Mouse (Mus musculus) heart, embryonic 10.5 days (tissue): ENCODE measurements around the gene Tnfaip1. TPM values are rescaled to one million over a fixed set of nuclear protein-coding genes. Genes with fewer than 3 reads are reported as not detected.
"Not testable (repeated sequence)": the region's sequence is repeated elsewhere in the genome, so short reads cannot be mapped to it uniquely, and the experiment has no call there.

Experiments used
- DNase-seq: peaks from one replicate; pipeline ENCODE4 v3.0.0-alpha.2; 2017; ENCODE audit warnings: low spot score
- H3K27ac ChIP-seq: fragments of 300-500 bp; sonication (generic); 2 replicates; pipeline ENCODE4 v1.5.1; 2016; ENCODE audit warnings: mild to moderate bottlenecking
- H3K27me3 ChIP-seq: fragments of 300-500 bp; sonication (generic); 2 replicates; pipeline ENCODE4 v1.6.1; 2016; ENCODE audit warnings: mild to moderate bottlenecking; ENCODE audit not compliant: poor library complexity, insufficient read depth, severe bottlenecking
- H3K36me3 ChIP-seq: fragments of 300-500 bp; sonication (generic); 2 replicates; pipeline ENCODE4 v1.6.1; 2016; ENCODE audit warnings: mild to moderate bottlenecking, moderate library complexity
- H3K4me1 ChIP-seq: fragments of 300-500 bp; sonication (generic); 2 replicates; pipeline ENCODE4 v1.6.1; 2016; ENCODE audit warnings: mild to moderate bottlenecking
- H3K4me3 ChIP-seq: fragments of 300-500 bp; sonication (generic); 2 replicates; pipeline ENCODE4 v1.5.1; 2016; ENCODE audit warnings: mild to moderate bottlenecking, moderate library complexity
- H3K9me3 ChIP-seq: fragments of 300-500 bp; sonication (generic); 2 replicates; pipeline ENCODE4 v1.6.1; 2016; ENCODE audit warnings: mild to moderate bottlenecking, moderate library complexity
- WGBS: fragments of 180-500 bp; shearing (Covaris S2); methylation state at CpG from one replicate; pipeline ENCODE4 v1.1.7; 2016; 5-methylcytosine and 5-hydroxymethylcytosine counted together
- polyA plus RNA-seq: library from polyadenylated mRNA; unstranded; fragments of >200 nt; fragmentation: Nextera tagmentation; extraction: Ambion mirVana; gene quantifications from 2 replicates; pipeline ENCODE4 v1.2.1, GENCODE M21; 2016

Tnfaip1 gene
- polyA plus RNA-seq, 1 experiment from 2014 or later = 92.5 TPM

DNA sequence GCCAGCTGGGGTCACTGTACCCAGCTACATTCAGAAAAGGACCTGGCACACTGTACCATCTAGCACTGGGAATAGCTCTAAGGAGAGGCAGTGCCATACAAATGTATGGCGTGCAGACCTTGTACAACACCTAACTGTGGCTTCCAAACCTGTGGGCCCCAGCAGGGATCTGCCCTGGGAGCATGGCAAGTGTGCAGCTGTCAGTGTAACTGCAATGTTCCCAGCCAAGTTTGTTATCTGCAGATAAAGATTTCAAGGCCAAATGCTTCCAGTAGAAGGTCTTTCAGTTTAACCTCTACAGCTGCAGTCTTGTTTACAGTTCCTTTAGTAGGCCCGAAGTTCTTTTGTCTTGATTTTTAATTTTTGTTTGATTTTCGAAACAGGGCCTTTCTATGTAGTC, 19.5 kb upstream of the Tnfaip1 start:
- Histone ChIP-seq H3K27ac (peak overlapping the region; percentile 76), H3K4me1 (peaks cover 17% of the 10 kb centered on the region), H3K4me3 (no peak overlapping the region), H3K9me3 (no peaks in the 10 kb centered on the region), H3K27me3 (no peaks in the 10 kb centered on the region), H3K36me3 (no peaks in the 10 kb centered on the region)
- WGBS = 69% methylated on average over 3 of the region's 3 CpGs
- no peak for DNase-seq

DNA sequence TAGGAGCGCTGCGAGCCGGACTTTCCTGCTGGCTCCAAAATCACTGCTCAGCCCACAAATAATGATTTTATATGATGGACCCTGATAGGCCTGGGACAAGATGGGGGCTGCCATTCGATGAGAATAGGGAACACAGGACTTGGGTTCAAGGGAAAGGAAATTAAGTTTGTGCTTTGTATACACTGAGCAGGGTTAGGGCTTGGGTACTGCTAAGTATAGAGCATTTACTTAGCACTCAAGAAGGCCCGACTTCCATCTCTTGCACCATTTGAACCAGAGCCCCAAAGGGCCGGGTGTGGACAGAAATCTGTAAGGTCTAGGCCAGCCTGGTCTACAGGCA, 14.9 kb upstream of the Tnfaip1 start:
- WGBS = 38% methylated on average over 6 of the region's 6 CpGs

DNA sequence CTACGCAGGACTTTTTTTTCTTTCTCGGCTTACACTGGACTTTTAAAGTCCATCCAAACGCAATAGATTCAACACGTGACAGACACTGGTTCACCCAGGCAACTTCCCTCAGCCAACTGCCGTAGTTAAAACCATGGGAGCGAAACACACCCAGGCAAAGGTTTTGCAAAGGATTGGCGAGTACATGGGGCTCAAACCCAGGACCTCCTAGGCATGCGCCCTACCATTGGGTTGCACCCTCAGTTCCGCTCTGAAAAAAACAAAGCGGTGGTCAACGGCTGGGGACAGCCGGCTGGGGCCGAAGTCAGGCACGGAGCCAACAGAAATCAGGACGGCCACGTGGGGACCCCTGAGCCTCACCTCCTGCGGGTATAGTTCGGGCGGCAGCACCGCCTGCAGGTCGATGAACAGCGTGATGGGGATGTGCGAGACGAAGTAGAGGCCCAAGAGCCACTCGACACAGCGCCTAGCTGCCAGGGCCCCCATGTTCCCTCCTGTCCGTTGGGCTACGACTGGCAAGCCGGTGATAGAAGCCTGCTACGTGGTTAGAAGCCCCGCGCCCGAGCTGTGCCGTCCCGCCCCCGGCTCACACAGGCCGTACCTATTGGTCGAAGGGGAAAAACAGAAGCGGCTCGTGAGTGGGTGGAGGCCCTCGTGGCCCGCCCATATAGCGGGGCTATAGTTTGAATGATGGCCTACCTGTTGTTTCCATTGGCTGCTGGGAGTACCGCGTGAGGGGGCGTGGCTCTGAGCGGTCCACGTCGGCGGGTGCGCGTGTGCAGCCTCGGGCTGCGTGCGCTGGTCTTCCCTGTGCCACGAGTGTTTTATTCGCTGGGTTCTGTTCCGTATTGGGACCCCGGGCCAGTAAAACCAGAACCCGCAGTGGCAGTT, 14.3 kb upstream of the Tnfaip1 start, which contains the start of gene Tmem97:
Tmem97 (minus strand) TSS at position 610 of the 891 bp plus-strand sequence.
- H3K27me3 ChIP-seq = no peaks in the 10 kb centered on the region
- under 1% methylated on average over 60 of the region's 60 CpGs for WGBS
- peak within 1 kb of the TSS; percentile 94 for H3K27ac ChIP-seq
- peaks cover 3% of the 10 kb centered on the region; the same call in 1 of the 2 replicates for H3K36me3 ChIP-seq
- peak within 1 kb of the TSS; percentile 80 for H3K4me3 ChIP-seq
- H3K4me1 ChIP-seq = peaks cover 29% of the 10 kb centered on the region
- no peaks in the 10 kb centered on the region for H3K9me3 ChIP-seq
- peak; percentile 99 for DNase-seq

More for the DNA sequence above, 14.9 kb upstream of the Tnfaip1 start:
- Histone ChIP-seq H3K4me1 (peaks cover 35% of the 10 kb centered on the region), H3K9me3 (no peaks in the 10 kb centered on the region), H3K27me3 (no peaks in the 10 kb centered on the region), H3K27ac (peak overlapping the region; percentile 94), H3K4me3 (peak overlapping the region; percentile 80), H3K36me3 (no peaks in the 10 kb centered on the region)
- no peak for DNase-seq

GRCm38 (mm10) chr11:78549491-78549987, 13.4 kb upstream of the Tnfaip1 start:
- H3K27me3 ChIP-seq = no peaks in the 10 kb centered on the region
- peaks cover 25% of the 10 kb centered on the region for H3K4me1 ChIP-seq
- H3K9me3 ChIP-seq = no peaks in the 10 kb centered on the region
- H3K36me3 ChIP-seq = peaks cover 9% of the 10 kb centered on the region; the same call in 1 of the 2 replicates
- 7% methylated on average over 5 of the region's 5 CpGs for WGBS
- no peak for DNase-seq
- H3K4me3 ChIP-seq = peak overlapping the region; percentile 80
- H3K27ac ChIP-seq = peak overlapping the region; percentile 94

- Histone ChIP-seq H3K36me3 (peaks cover 21% of the 10 kb centered on the region), H3K27ac (no peak overlapping the region), H3K9me3 (no peaks in the 10 kb centered on the region), H3K27me3 (no peaks in the 10 kb centered on the region), H3K4me3 (no peak overlapping the region), H3K4me1 (peaks cover 25% of the 10 kb centered on the region)
- no peak for DNase-seq
- WGBS = 78% methylated on average over 2 of the region's 2 CpGs
Observed at GRCm38 (mm10) chr11:78547718-78548460, 11.8 kb upstream of the Tnfaip1 start.

- peaks cover 43% of the 10 kb centered on the region for H3K36me3 ChIP-seq
- no peaks in the 10 kb centered on the region for H3K9me3 ChIP-seq
- DNase-seq = no peak
- 61% methylated on average over 8 of the region's 8 CpGs for WGBS
- H3K27ac ChIP-seq = no peak overlapping the region
- H3K4me1 ChIP-seq = peaks cover 17% of the 10 kb centered on the region
- no peaks in the 10 kb centered on the region for H3K27me3 ChIP-seq
- no peak overlapping the region for H3K4me3 ChIP-seq
Observed at GRCm38 (mm10) chr11:78545181-78545580, 9.0 kb upstream of the Tnfaip1 start.

GRCm38 (mm10) chr11:78544449-78545111, 8.4 kb upstream of the Tnfaip1 start:
- Histone ChIP-seq H3K4me3 (no peak overlapping the region), H3K4me1 (peaks cover 13% of the 10 kb centered on the region), H3K36me3 (peaks cover 49% of the 10 kb centered on the region), H3K27me3 (no peaks in the 10 kb centered on the region), H3K27ac (no peak overlapping the region), H3K9me3 (no peaks in the 10 kb centered on the region)
- no peak for DNase-seq
- WGBS = 93% methylated on average over 7 of the region's 7 CpGs

DNA sequence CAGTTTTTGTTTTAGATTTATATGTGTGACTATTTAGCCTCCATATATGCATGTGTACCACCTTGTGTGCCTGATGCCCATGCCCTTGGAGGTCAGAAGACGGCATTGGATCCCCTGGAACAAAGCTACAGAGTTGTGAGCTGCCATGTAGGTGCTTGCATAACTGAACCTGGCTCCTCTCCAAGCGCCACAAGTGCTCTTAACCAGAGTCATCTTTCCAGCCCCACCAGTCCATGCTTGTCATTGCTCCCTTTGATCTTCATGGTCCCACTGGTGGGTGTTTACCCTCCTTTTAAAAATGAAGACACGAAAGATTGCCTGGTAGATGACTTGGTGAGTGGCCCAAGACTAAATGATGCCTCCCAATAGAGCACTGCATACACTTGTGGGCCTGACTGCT, 4.2 kb upstream of the Tnfaip1 start:
- H3K4me1 ChIP-seq = peaks cover 13% of the 10 kb centered on the region
- H3K9me3 ChIP-seq = no peaks in the 10 kb centered on the region
- 86% methylated on average over 3 of the region's 3 CpGs for WGBS
- H3K36me3 ChIP-seq = peaks cover 57% of the 10 kb centered on the region
- no peak for DNase-seq
- H3K27me3 ChIP-seq = no peaks in the 10 kb centered on the region
- no peak overlapping the region for H3K4me3 ChIP-seq
- no peak overlapping the region for H3K27ac ChIP-seq

GRCm38 (mm10) chr11:78536690-78537084, 555 bp upstream of the Tnfaip1 start:
- peak overlapping the region; percentile 93 for H3K27ac ChIP-seq
- 3% methylated on average over 14 of the region's 14 CpGs for WGBS

DNA sequence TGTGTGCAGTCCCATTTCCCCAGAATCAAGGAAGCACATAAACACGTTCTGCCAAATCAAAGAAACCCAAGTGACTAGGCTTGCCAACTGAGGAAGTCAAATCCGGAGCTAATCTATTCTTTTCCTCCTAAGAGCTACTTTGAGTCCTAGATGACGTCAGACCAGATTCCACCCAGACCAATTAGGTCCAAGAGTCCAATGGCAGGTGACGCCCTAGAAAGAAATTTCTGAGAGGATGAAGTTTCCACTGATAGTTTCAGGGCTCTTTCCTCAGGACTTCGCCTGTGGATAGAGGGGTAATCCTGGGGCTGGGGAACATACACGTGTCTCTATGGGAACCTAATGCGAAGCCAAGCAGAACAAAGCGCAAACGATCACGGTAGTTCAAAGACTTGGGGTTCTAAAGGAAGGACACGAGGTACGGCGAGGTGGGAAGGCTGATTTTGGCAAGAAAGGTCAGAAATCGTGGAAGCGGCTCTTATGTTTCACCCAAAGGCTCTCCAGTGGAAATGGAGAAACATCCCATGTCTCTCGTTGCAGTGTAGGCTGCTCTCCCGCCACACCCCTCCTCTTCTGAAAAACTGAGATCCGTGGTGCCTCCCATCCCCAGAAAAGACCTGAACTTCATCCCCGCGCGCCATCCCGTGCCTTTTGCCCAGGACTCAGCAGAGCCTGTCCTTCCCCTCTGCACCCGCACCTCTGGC, 604 bp downstream of the Tnfaip1 start:
- peak overlapping the region; percentile 87 for H3K4me3 ChIP-seq
- H3K9me3 ChIP-seq = no peaks in the 10 kb centered on the region
- under 1% methylated on average over 23 of the region's 23 CpGs for WGBS
- peaks cover 29% of the 10 kb centered on the region for H3K4me1 ChIP-seq
- peaks cover 34% of the 10 kb centered on the region for H3K36me3 ChIP-seq
- DNase-seq = no peak
- no peaks in the 10 kb centered on the region for H3K27me3 ChIP-seq
- peak overlapping the region; percentile 93 for H3K27ac ChIP-seq

More at GRCm38 (mm10) chr11:78536690-78537084, 555 bp upstream of the Tnfaip1 start:
- DNase-seq = no peak
- H3K4me1 ChIP-seq = peaks cover 29% of the 10 kb centered on the region
- peaks cover 39% of the 10 kb centered on the region for H3K36me3 ChIP-seq
- H3K4me3 ChIP-seq = peak overlapping the region; percentile 87
- no peaks in the 10 kb centered on the region for H3K9me3 ChIP-seq
- no peaks in the 10 kb centered on the region for H3K27me3 ChIP-seq

DNA sequence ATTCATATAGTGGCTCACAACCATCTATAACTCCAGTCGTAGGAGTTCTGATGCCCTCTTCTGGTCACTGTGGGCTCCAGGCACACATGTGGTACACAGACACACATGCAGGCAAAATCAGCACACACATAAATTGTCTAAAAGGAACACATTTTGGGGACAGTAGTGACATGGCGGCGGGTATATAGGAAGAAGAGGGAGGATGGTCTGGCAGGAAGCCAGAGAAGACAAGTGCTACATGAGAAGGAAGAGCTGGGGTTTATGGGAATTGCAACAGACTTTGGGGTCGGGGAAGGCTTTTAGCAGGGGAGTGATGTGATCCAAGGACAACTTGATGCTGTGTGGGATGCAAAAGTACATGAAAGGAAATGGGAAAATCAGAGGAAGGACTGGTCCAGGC, 1.6 kb downstream of the Tnfaip1 start:
- Histone ChIP-seq H3K27ac (no peak overlapping the region), H3K27me3 (no peaks in the 10 kb centered on the region), H3K4me3 (peak overlapping the region; percentile 87), H3K36me3 (peaks cover 34% of the 10 kb centered on the region), H3K9me3 (no peaks in the 10 kb centered on the region), H3K4me1 (peaks cover 35% of the 10 kb centered on the region)
- DNase-seq = no peak
- 78% methylated on average over 4 of the region's 4 CpGs for WGBS

GRCm38 (mm10) chr11:78531515-78531914, 4.6 kb downstream of the Tnfaip1 start:
- WGBS = 80% methylated on average over 10 of the region's 10 CpGs
- H3K27me3 ChIP-seq, DNase-seq, H3K27ac ChIP-seq, H3K4me3 ChIP-seq, H3K9me3 ChIP-seq: not testable (repeated sequence)
- Histone ChIP-seq H3K36me3 (peaks cover 52% of the 10 kb centered on the region), H3K4me1 (peaks cover 26% of the 10 kb centered on the region)
